Mouse (Mus musculus) embryonic facial prominence, embryonic 13.5 days (tissue): ENCODE measurements at regions not wholly inside any gene's neighbourhood (a gene's known extent, or its start where the extent isn't known, plus 50 kb on each side); places are given as distances from the start of the nearest gene placed in this dataset.
A peak's percentile ranks its signal among the peaks of the same experiment; 100 is the strongest.

Experiments
- ATAC-seq: fragments of 200-750 bp; cut with Nextera tagmentation; 2 replicates; pipeline ENCODE4 v1.8.0; 2017; ENCODE audit warnings: low read depth; ENCODE audit not compliant: insufficient number of reproducible peaks, insufficient read depth, low FRiP score, low TSS enrichment
- H3K27ac ChIP-seq: fragments of 300-500 bp; sonication (generic); 2 replicates; pipeline ENCODE4 v1.5.1; 2015; ENCODE audit warnings: moderate library complexity, mild to moderate bottlenecking, inconsistent platforms
- H3K27me3 ChIP-seq: fragments of 300-500 bp; sonication (generic); 2 replicates; pipeline ENCODE4 v1.6.1; 2015; ENCODE audit warnings: mild to moderate bottlenecking, inconsistent platforms
- H3K36me3 ChIP-seq: fragments of 300-500 bp; sonication (generic); 2 replicates; pipeline ENCODE4 v1.6.1; 2015; ENCODE audit warnings: mild to moderate bottlenecking, inconsistent platforms
- H3K4me1 ChIP-seq: fragments of 300-500 bp; sonication (generic); 2 replicates; pipeline ENCODE4 v1.6.1; 2015; ENCODE audit warnings: inconsistent platforms
- H3K4me2 ChIP-seq: fragments of 300-500 bp; sonication (generic); 2 replicates; pipeline ENCODE4 v1.6.1; 2015; ENCODE audit warnings: moderate library complexity, mild to moderate bottlenecking, inconsistent platforms
- H3K4me3 ChIP-seq: fragments of 300-500 bp; sonication (generic); 2 replicates; pipeline ENCODE4 v1.5.1; 2015; ENCODE audit warnings: mild to moderate bottlenecking, inconsistent platforms
- H3K9ac ChIP-seq: fragments of 300-500 bp; sonication (generic); 2 replicates; pipeline ENCODE4 v1.6.1; 2015; ENCODE audit warnings: mild to moderate bottlenecking, inconsistent platforms
- H3K9me3 ChIP-seq: fragments of 300-500 bp; sonication (generic); 2 replicates; pipeline ENCODE4 v1.6.1; 2016; ENCODE audit warnings: inconsistent platforms
- WGBS: fragments of 180-500 bp; shearing (Covaris S2); methylation state at CpG from one replicate; pipeline ENCODE4 v1.1.7; 2015; ENCODE audit warnings: mixed read lengths; 5-methylcytosine and 5-hydroxymethylcytosine counted together

- no peak overlapping the region for H3K4me2 ChIP-seq
- H3K27me3 ChIP-seq: no peaks in the 10 kb centered on the region
- H3K36me3 ChIP-seq: no peaks in the 10 kb centered on the region
- no peak for ATAC-seq
- no peak overlapping the region for H3K27ac ChIP-seq
- H3K9me3 ChIP-seq: no peaks in the 10 kb centered on the region
- no peaks in the 10 kb centered on the region for H3K4me1 ChIP-seq
- no peak overlapping the region for H3K4me3 ChIP-seq
- H3K9ac ChIP-seq: no peak overlapping the region
- 86% methylated on average over 5 of the region's 5 CpGs for WGBS
Measured at GRCm38 (mm10) chr14:55343914-55344313, 122.1 kb downstream of the Dhrs2 start.

- no peaks in the 10 kb centered on the region for H3K4me1 ChIP-seq
- H3K27ac ChIP-seq: no peak overlapping the region
- H3K27me3 ChIP-seq: no peaks in the 10 kb centered on the region
- 80% methylated on average over 5 of the region's 5 CpGs for WGBS
- ATAC-seq: no peak
- H3K9ac ChIP-seq: no peak overlapping the region
- H3K36me3 ChIP-seq: no peaks in the 10 kb centered on the region
- no peak overlapping the region for H3K4me2 ChIP-seq
- H3K9me3 ChIP-seq: 0 out of 2 replicates have a peak, but pooled peaks cover 4% of the 10 kb centered on the region
- H3K4me3 ChIP-seq: no peak overlapping the region
Measured at GRCm38 (mm10) chr14:55345091-55345490, 123.3 kb downstream of the Dhrs2 start.

GRCm38 (mm10) chr14:55348098-55348497, 126.3 kb downstream of the Dhrs2 start:
- H3K27me3 ChIP-seq: no peaks in the 10 kb centered on the region
- H3K4me1 ChIP-seq: no peaks in the 10 kb centered on the region
- H3K36me3 ChIP-seq: no peaks in the 10 kb centered on the region
- WGBS: 85% methylated on average over 4 of the region's 4 CpGs
- H3K27ac ChIP-seq: no peak overlapping the region
- no peak overlapping the region for H3K4me3 ChIP-seq
- no peak overlapping the region for H3K9ac ChIP-seq
- no peak overlapping the region for H3K4me2 ChIP-seq
- no peak for ATAC-seq
- H3K9me3 ChIP-seq: 0 out of 2 replicates have a peak, but pooled peaks cover 4% of the 10 kb centered on the region

- no peaks in the 10 kb centered on the region for H3K36me3 ChIP-seq
- H3K27me3 ChIP-seq: no peaks in the 10 kb centered on the region
- no peak overlapping the region for H3K4me3 ChIP-seq
- H3K4me2 ChIP-seq: no peak overlapping the region
- no peaks in the 10 kb centered on the region for H3K9me3 ChIP-seq
- H3K27ac ChIP-seq: no peak overlapping the region
- ATAC-seq: no peak
- peaks cover 1% of the 10 kb centered on the region; the same call in 1 of the 2 replicates for H3K4me1 ChIP-seq
- no peak overlapping the region for H3K9ac ChIP-seq
- WGBS: 72% methylated on average over 2 of the region's 2 CpGs
Measured at GRCm38 (mm10) chr14:55357258-55357657, 121.3 kb upstream of the Dhrs4 start.

- Histone ChIP-seq H3K9me3 (no peaks in the 10 kb centered on the region), H3K36me3 (no peaks in the 10 kb centered on the region), H3K9ac (no peak overlapping the region), H3K4me1 (peaks cover 9% of the 10 kb centered on the region; the same call in 1 of the 2 replicates), H3K27ac (no peak overlapping the region), H3K27me3 (no peaks in the 10 kb centered on the region), H3K4me3 (no peak overlapping the region), H3K4me2 (no peak overlapping the region)
- ATAC-seq: no peak
- WGBS: 73% methylated on average over 2 of the region's 2 CpGs
Measured at GRCm38 (mm10) chr14:55358429-55358828, 120.1 kb upstream of the Dhrs4 start.

- Histone ChIP-seq H3K4me3 (no peak overlapping the region), H3K9me3 (no peaks in the 10 kb centered on the region), H3K27me3 (no peaks in the 10 kb centered on the region), H3K9ac (no peak overlapping the region), H3K27ac (no peak overlapping the region; the same call in 1 of the 2 replicates), H3K4me2 (no peak overlapping the region), H3K36me3 (no peaks in the 10 kb centered on the region), H3K4me1 (peaks cover 9% of the 10 kb centered on the region; the same call in 1 of the 2 replicates)
- no peak for ATAC-seq
- 56% methylated on average over 4 of the region's 4 CpGs for WGBS
Measured at GRCm38 (mm10) chr14:55362316-55362715, 116.2 kb upstream of the Dhrs4 start.

GRCm38 (mm10) chr14:55362757-55363156, 115.8 kb upstream of the Dhrs4 start:
- 33% methylated on average over 7 of the region's 7 CpGs for WGBS
- no peaks in the 10 kb centered on the region for H3K36me3 ChIP-seq
- ATAC-seq: no peak

GRCm38 (mm10) chr14:55370384-55370783, 108.2 kb upstream of the Dhrs4 start:
- no peak overlapping the region for H3K4me2 ChIP-seq
- no peaks in the 10 kb centered on the region for H3K9me3 ChIP-seq
- H3K36me3 ChIP-seq: no peaks in the 10 kb centered on the region
- H3K4me3 ChIP-seq: no peak overlapping the region
- H3K9ac ChIP-seq: no peak overlapping the region
- no peaks in the 10 kb centered on the region for H3K27me3 ChIP-seq
- WGBS: 84% methylated on average over 5 of the region's 5 CpGs
- no peaks in the 10 kb centered on the region for H3K4me1 ChIP-seq
- ATAC-seq: no peak
- no peak overlapping the region for H3K27ac ChIP-seq

More at GRCm38 (mm10) chr14:55362757-55363156, 115.8 kb upstream of the Dhrs4 start:
- no peaks in the 10 kb centered on the region for H3K9me3 ChIP-seq
- H3K27ac ChIP-seq: peak overlapping the region; percentile 2; the same call in 1 of the 2 replicates
- H3K27me3 ChIP-seq: no peaks in the 10 kb centered on the region
- H3K4me2 ChIP-seq: no peak overlapping the region
- peaks cover 9% of the 10 kb centered on the region; the same call in 1 of the 2 replicates for H3K4me1 ChIP-seq
- no peak overlapping the region for H3K9ac ChIP-seq
- no peak overlapping the region for H3K4me3 ChIP-seq

- Histone ChIP-seq H3K36me3 (no peaks in the 10 kb centered on the region), H3K9ac (no peak overlapping the region), H3K4me2 (no peak overlapping the region), H3K9me3 (no peaks in the 10 kb centered on the region), H3K27ac (no peak overlapping the region), H3K4me3 (no peak overlapping the region), H3K27me3 (no peaks in the 10 kb centered on the region), H3K4me1 (no peaks in the 10 kb centered on the region)
- ATAC-seq: no peak
- WGBS: 72% methylated on average over 5 of the region's 5 CpGs
Measured at GRCm38 (mm10) chr14:55372960-55373359, 105.6 kb upstream of the Dhrs4 start.

GRCm38 (mm10) chr14:55386773-55387172, 91.8 kb upstream of the Dhrs4 start:
- ATAC-seq: no peak
- Histone ChIP-seq H3K27me3 (no peaks in the 10 kb centered on the region), H3K27ac (no peak overlapping the region), H3K4me3 (no peak overlapping the region), H3K4me1 (0 out of 2 replicates have a peak, but pooled peaks cover 5% of the 10 kb centered on the region), H3K4me2 (no peak overlapping the region), H3K36me3 (no peaks in the 10 kb centered on the region), H3K9me3 (no peaks in the 10 kb centered on the region), H3K9ac (no peak overlapping the region)
- WGBS: 42% methylated on average over 6 of the region's 6 CpGs

- Histone ChIP-seq H3K9me3 (no peaks in the 10 kb centered on the region), H3K4me1 (0 out of 2 replicates have a peak, but pooled peaks cover 5% of the 10 kb centered on the region), H3K9ac (no peak overlapping the region), H3K4me3 (no peak overlapping the region), H3K27ac (no peak overlapping the region), H3K36me3 (no peaks in the 10 kb centered on the region), H3K27me3 (no peaks in the 10 kb centered on the region), H3K4me2 (no peak overlapping the region)
- WGBS: 57% methylated on average over 6 of the region's 6 CpGs
- no peak for ATAC-seq
Measured at GRCm38 (mm10) chr14:55387378-55387777, 91.2 kb upstream of the Dhrs4 start.

GRCm38 (mm10) chr14:55392390-55392789, 86.2 kb upstream of the Dhrs4 start:
- Histone ChIP-seq H3K27me3 (no peaks in the 10 kb centered on the region), H3K9me3 (no peaks in the 10 kb centered on the region), H3K4me3 (no peak overlapping the region), H3K36me3 (no peaks in the 10 kb centered on the region), H3K27ac (no peak overlapping the region), H3K4me2 (no peak overlapping the region), H3K9ac (no peak overlapping the region), H3K4me1 (no peaks in the 10 kb centered on the region)
- ATAC-seq: no peak
- 74% methylated on average over 6 of the region's 6 CpGs for WGBS
